Mouse (Mus musculus) heart, adult 8-10 months (tissue): ENCODE data around the gene Zfp655. TPM values are rescaled to one million over a fixed set of nuclear protein-coding genes. Genes with fewer than 3 reads are reported as not detected.
"Not testable (repeated sequence)": the region's sequence is repeated elsewhere in the genome, so short reads cannot be mapped to it uniquely, and the experiment has no call there.

Experiments
- DNase-seq: peaks from one replicate; pipeline ENCODE4 v3.0.0; 2022; ENCODE audit warnings: low spot score
- total RNA-seq, 4 experiments: library from RNA; stranded (reverse); gene quantifications; 2 replicates each; pipeline ENCODE4 v1.2.4; 2022

Gene Zfp655
- 10 to 100 TPM; 29.1 to 31.3 (median 30.2) TPM for total RNA-seq

- peak; percentile 99 for DNase-seq
Observed at GRCm38 (mm10) chr5:145231367-145231871, at the start of gene Zfp655. Gene Zfp655, plus strand, starts transcription at chr5:145231715.

- no peak for DNase-seq
Observed at GRCm38 (mm10) chr5:145185244-145185643, 46.3 kb upstream of the Zfp655 start.

GRCm38 (mm10) chr5:145189416-145189815 lies 42.1 kb upstream of the Zfp655 start:
- DNase-seq: no peak

GRCm38 (mm10) chr5:145190373-145190772 lies 41.1 kb upstream of the Zfp655 start:
- no peak for DNase-seq

GRCm38 (mm10) chr5:145190875-145191798 lies 40.4 kb upstream of the Zfp655 start:
- DNase-seq: peak; percentile 93

GRCm38 (mm10) chr5:145191962-145192361 lies 39.6 kb upstream of the Zfp655 start, which contains the start of gene Atp5j2:
Gene Atp5j2, minus strand, starts transcription at chr5:145192062.
- DNase-seq: no peak

GRCm38 (mm10) chr5:145200387-145200786 lies 31.1 kb upstream of the Zfp655 start:
- no peak for DNase-seq

- peak; percentile 78 for DNase-seq
Observed at GRCm38 (mm10) chr5:145201321-145201991, 30.1 kb upstream of the Zfp655 start, which contains the start of gene Zkscan14. Gene Zkscan14, minus strand, starts transcription at chr5:145201868.

GRCm38 (mm10) chr5:145202446-145202845 lies 29.1 kb upstream of the Zfp655 start:
- DNase-seq: no peak

- DNase-seq: peak; percentile 98
Observed at GRCm38 (mm10) chr5:145203936-145204691, 27.4 kb upstream of the Zfp655 start, which contains the start of gene Zkscan5. Gene Zkscan5, plus strand, starts transcription at chr5:145204562.

- no peak for DNase-seq
Observed at GRCm38 (mm10) chr5:145205041-145205440, 26.5 kb upstream of the Zfp655 start.

- no peak for DNase-seq
Observed at GRCm38 (mm10) chr5:145207385-145207784, 24.1 kb upstream of the Zfp655 start.

- no peak for DNase-seq
Observed at GRCm38 (mm10) chr5:145207954-145208353, 23.6 kb upstream of the Zfp655 start.

GRCm38 (mm10) chr5:145208391-145208790 lies 23.1 kb upstream of the Zfp655 start:
- DNase-seq: not testable (repeated sequence)

- no peak for DNase-seq
Observed at GRCm38 (mm10) chr5:145211340-145211739, 20.2 kb upstream of the Zfp655 start.

- DNase-seq: no peak
Observed at GRCm38 (mm10) chr5:145212216-145212615, 19.3 kb upstream of the Zfp655 start.

GRCm38 (mm10) chr5:145213505-145213904 lies 18.0 kb upstream of the Zfp655 start:
- DNase-seq: no peak

GRCm38 (mm10) chr5:145214679-145215078 lies 16.8 kb upstream of the Zfp655 start:
- DNase-seq: no peak

GRCm38 (mm10) chr5:145217746-145218145 lies 13.8 kb upstream of the Zfp655 start:
- no peak for DNase-seq

GRCm38 (mm10) chr5:145218206-145218605 lies 13.3 kb upstream of the Zfp655 start:
- no peak for DNase-seq

GRCm38 (mm10) chr5:145218671-145219070 lies 12.8 kb upstream of the Zfp655 start:
- no peak for DNase-seq
